Mouse (Mus musculus) C2C12 (cell line): Measurements from ENCODE around the gene Rmi2. TPM values are rescaled to one million over a fixed set of nuclear protein-coding genes. Genes with fewer than 3 reads are reported as not detected.

Source experiments
- H3K27me3 ChIP-seq: one replicate; pipeline ENCODE4 v1.6.1; 2011; ENCODE audit not compliant: control insufficient read depth, insufficient read depth, insufficient read length
- H3K36me3 ChIP-seq: one replicate; pipeline ENCODE4 v1.6.1; 2011; ENCODE audit not compliant: control insufficient read depth, insufficient read depth
- H3K4me3 ChIP-seq: one replicate; pipeline ENCODE4 v1.5.1; 2011; ENCODE audit warnings: mild to moderate bottlenecking, control low read depth; ENCODE audit not compliant: poor library complexity, insufficient read depth, severe bottlenecking
- H3K79me2 ChIP-seq: one replicate; pipeline ENCODE4 v1.6.1; 2011; ENCODE audit not compliant: control insufficient read depth, insufficient read depth
- H3K79me3 ChIP-seq: one replicate; pipeline ENCODE4 v1.6.1; 2011; ENCODE audit warnings: low read depth, control low read depth
- H3ac ChIP-seq: one replicate; pipeline ENCODE3; 2011; ENCODE audit warnings: low read depth; ENCODE audit not compliant: control insufficient read depth, insufficient read length
- CEBPB ChIP-seq: IDR thresholded peaks from one replicate; pipeline ENCODE4 v1.6.1; 2011; ENCODE audit warnings: low read depth, mild to moderate bottlenecking, control low read depth, moderate library complexity
- CTCF ChIP-seq: IDR thresholded peaks from one replicate; pipeline ENCODE4 v1.5.1; 2011; ENCODE audit not compliant: control insufficient read depth, insufficient read depth, insufficient read length
- FOSL1 ChIP-seq: IDR thresholded peaks from one replicate; pipeline ENCODE4 v1.8.0; 2011; ENCODE audit warnings: mild to moderate bottlenecking, low read length; ENCODE audit not compliant: poor library complexity, insufficient read depth, severe bottlenecking
- MAX ChIP-seq: IDR thresholded peaks from one replicate; pipeline ENCODE4 v1.6.1; 2011; ENCODE audit warnings: mild to moderate bottlenecking, control low read depth
- MYOD1 ChIP-seq: IDR thresholded peaks from one replicate; pipeline ENCODE4 v1.6.1; 2011; ENCODE audit warnings: low read depth; ENCODE audit not compliant: control insufficient read depth, insufficient read length
- MYOG ChIP-seq: IDR thresholded peaks from one replicate; pipeline ENCODE4 v1.6.1; 2011; ENCODE audit not compliant: control insufficient read depth, insufficient read length; ENCODE audit errors: extremely low read depth
- USF1 ChIP-seq: IDR thresholded peaks from one replicate; pipeline ENCODE4 v1.6.1; 2011; ENCODE audit warnings: low read depth, mild to moderate bottlenecking, control low read depth, moderate library complexity
- polyA plus RNA-seq: library from polyadenylated mRNA; unstranded; fragments of >200 nt; fragmentation: generic; extraction: Trizol; gene quantifications from one replicate; pipeline ENCODE4 v1.2.1, GENCODE M21; 2012; ENCODE audit warnings: missing spikeins

Rmi2 gene
- polyA plus RNA-seq, 1 experiment = 2.5 TPM

GRCm38 (mm10) chr16:10821387-10821786 lies 13.5 kb upstream of the Rmi2 start:
- Histone ChIP-seq H3K4me3 (no peak overlapping the region), H3K79me2 (no peaks in the 10 kb centered on the region), H3ac (no peak overlapping the region), H3K79me3 (no peaks in the 10 kb centered on the region), H3K27me3 (peaks cover 5% of the 10 kb centered on the region), H3K36me3 (no peaks in the 10 kb centered on the region)
- no peak for TF ChIP-seq FOSL1
- no peak for TF ChIP-seq MAX
- no peak for TF ChIP-seq MYOD1
- TF ChIP-seq MYOG = no peak
- no peak for TF ChIP-seq CEBPB
- TF ChIP-seq CTCF = no peak
- TF ChIP-seq USF1 = no peak

DNA sequence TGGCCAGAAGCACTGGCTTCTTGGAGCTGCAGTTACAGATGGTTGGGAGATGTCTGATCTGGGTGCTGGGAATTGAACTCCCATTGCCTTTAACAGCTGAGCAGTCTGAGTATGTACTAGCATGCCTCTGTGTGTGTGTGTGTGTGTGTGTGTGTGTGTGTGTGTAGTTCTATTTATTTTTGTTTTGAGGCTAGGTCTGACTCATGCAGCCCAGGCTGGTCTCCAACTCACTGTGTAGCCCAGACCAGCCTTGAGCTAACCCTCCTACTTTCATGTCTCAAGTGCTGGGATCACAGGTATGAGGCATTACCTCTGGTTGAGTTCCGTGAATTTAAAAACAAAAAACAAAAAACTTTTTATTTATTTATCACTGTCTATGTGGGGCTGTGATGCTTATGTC lies 10.3 kb upstream of the Rmi2 start:
- Histone ChIP-seq H3K27me3 (peaks cover 10% of the 10 kb centered on the region), H3ac (no peak overlapping the region), H3K36me3 (no peaks in the 10 kb centered on the region), H3K79me2 (no peaks in the 10 kb centered on the region), H3K4me3 (no peak overlapping the region), H3K79me3 (no peaks in the 10 kb centered on the region)
- no peak for TF ChIP-seq CTCF
- TF ChIP-seq CEBPB = no peak
- no peak for TF ChIP-seq MYOG
- TF ChIP-seq MYOD1 = no peak
- no peak for TF ChIP-seq FOSL1
- TF ChIP-seq USF1 = no peak
- no peak for TF ChIP-seq MAX

DNA sequence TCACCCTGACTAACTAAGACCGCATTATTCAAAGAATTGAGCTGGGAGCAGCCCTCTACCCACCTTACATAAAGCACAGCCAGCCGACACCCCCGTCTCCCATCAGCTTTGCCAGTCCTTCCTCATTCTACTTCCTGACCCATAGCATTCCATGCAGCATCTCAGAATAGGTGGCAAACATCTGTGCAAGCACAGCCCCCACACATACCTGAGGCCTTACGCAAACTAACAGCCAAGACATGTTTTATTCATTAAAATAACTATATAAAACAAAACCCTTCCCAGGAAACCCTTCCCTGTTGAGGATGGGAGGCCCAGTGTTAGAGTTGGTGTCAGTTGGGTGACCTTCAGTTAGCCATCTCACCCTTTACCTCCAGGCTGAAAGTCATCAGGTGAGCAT lies 9.0 kb upstream of the Rmi2 start:
- no peak overlapping the region for H3K4me3 ChIP-seq
- no peaks in the 10 kb centered on the region for H3K79me2 ChIP-seq
- peaks cover 8% of the 10 kb centered on the region for H3K27me3 ChIP-seq
- no peaks in the 10 kb centered on the region for H3K36me3 ChIP-seq
- H3ac ChIP-seq = no peak overlapping the region
- no peaks in the 10 kb centered on the region for H3K79me3 ChIP-seq
- TF ChIP-seq MYOD1 = no peak
- no peak for TF ChIP-seq MYOG
- TF ChIP-seq USF1 = no peak
- TF ChIP-seq FOSL1 = no peak
- TF ChIP-seq CTCF = no peak
- TF ChIP-seq MAX = no peak
- TF ChIP-seq CEBPB = no peak

GRCm38 (mm10) chr16:10827269-10827668 lies 7.6 kb upstream of the Rmi2 start:
- no peak overlapping the region for H3K4me3 ChIP-seq
- no peaks in the 10 kb centered on the region for H3K36me3 ChIP-seq
- H3K27me3 ChIP-seq = peaks cover 5% of the 10 kb centered on the region
- no peaks in the 10 kb centered on the region for H3K79me2 ChIP-seq
- TF ChIP-seq USF1 (no peak), MYOG (no peak), CEBPB (no peak), CTCF (no peak), FOSL1 (no peak), MAX (no peak)
- no peaks in the 10 kb centered on the region for H3K79me3 ChIP-seq
- H3ac ChIP-seq = no peak overlapping the region

- Histone ChIP-seq H3K79me3 (no peaks in the 10 kb centered on the region), H3ac (no peak overlapping the region), H3K4me3 (no peak overlapping the region), H3K36me3 (no peaks in the 10 kb centered on the region), H3K27me3 (peaks cover 5% of the 10 kb centered on the region), H3K79me2 (no peaks in the 10 kb centered on the region)
- TF ChIP-seq USF1 (no peak), MAX (no peak)
Measured at GRCm38 (mm10) chr16:10827766-10828460, 6.9 kb upstream of the Rmi2 start.

DNA sequence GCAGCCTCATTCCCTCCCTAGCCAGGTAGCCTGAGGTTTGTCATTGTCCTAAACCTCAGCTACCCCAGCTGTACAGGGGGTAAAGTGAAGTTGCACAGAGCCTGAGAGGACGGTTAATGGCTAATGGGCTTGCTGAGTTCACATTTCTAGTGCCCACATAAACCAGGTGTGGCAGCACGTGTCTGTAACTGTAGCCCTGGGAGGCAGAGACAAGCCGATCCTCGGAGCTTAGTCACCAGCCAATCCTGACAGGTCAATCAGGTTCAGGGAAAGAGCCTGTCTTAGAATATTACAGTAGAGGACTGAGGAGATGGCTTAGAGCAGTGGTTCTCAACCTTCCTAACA lies 6.4 kb upstream of the Rmi2 start:
- H3K27me3 ChIP-seq = peaks cover 5% of the 10 kb centered on the region
- H3K4me3 ChIP-seq = no peak overlapping the region
- no peaks in the 10 kb centered on the region for H3K79me2 ChIP-seq
- no peak overlapping the region for H3ac ChIP-seq
- H3K79me3 ChIP-seq = no peaks in the 10 kb centered on the region
- no peaks in the 10 kb centered on the region for H3K36me3 ChIP-seq
- TF ChIP-seq MYOG (no peak), MYOD1 (no peak), MAX (no peak), CEBPB (no peak), CTCF (no peak), USF1 (no peak), FOSL1 (no peak)
